Mouse (Mus musculus): Measurements from ENCODE around the gene Spast. TPM values are rescaled to one million over a fixed set of nuclear protein-coding genes. Genes with fewer than 3 reads are reported as not detected.

The Spast gene
- total RNA-seq, 2 experiments from 2014 or later, result 54.2 to 56.3 TPM

- intact Hi-C loops (cut with DNase I), result no loop called here
- DNase-seq (ENCODE audit: low spot score in 2 of 2), result no peak
Observed at GRCm38 (mm10) chr17:74413324-74413723, 74.5 kb downstream of the Spast start.

- intact Hi-C loops (cut with DNase I), result no loop called here
- no peak for DNase-seq (ENCODE audit: low spot score in 2 of 2)
Observed at GRCm38 (mm10) chr17:74414671-74415070, 75.9 kb downstream of the Spast start.

- no peak for DNase-seq (ENCODE audit: low spot score in 2 of 2)
Observed at GRCm38 (mm10) chr17:74416841-74417360, 78.1 kb downstream of the Spast start.

GRCm38 (mm10) chr17:74418171-74418570 lies 79.4 kb downstream of the Spast start:
- DNase-seq (ENCODE audit: low spot score in 2 of 2), result no peak
- intact Hi-C loops (cut with DNase I), result no loop called here

More at GRCm38 (mm10) chr17:74416841-74417360, 78.1 kb downstream of the Spast start:
- intact Hi-C loops (cut with DNase I), result no loop called here

- no peak for DNase-seq (ENCODE audit: low spot score in 2 of 2)
- intact Hi-C loops (cut with DNase I), result no loop called here
Observed at GRCm38 (mm10) chr17:74420656-74421055, 81.9 kb downstream of the Spast start.

- intact Hi-C loops (cut with DNase I), result no loop called here
- no peak for DNase-seq (ENCODE audit: low spot score in 2 of 2)
Observed at GRCm38 (mm10) chr17:74424401-74425005, 85.7 kb downstream of the Spast start.

GRCm38 (mm10) chr17:74430074-74430473 lies 91.3 kb downstream of the Spast start:
- DNase-seq (ENCODE audit: low spot score in 2 of 2), result no peak
- intact Hi-C loops (cut with DNase I), result no loop called here

- DNase-seq (ENCODE audit: low spot score in 2 of 2), result no peak
- intact Hi-C loops (cut with DNase I), result no loop called here
Observed at GRCm38 (mm10) chr17:74431481-74431880, 92.7 kb downstream of the Spast start.

GRCm38 (mm10) chr17:74432631-74433030 lies 93.8 kb downstream of the Spast start:
- intact Hi-C loops (cut with DNase I), result no loop called here
- no peak for DNase-seq (ENCODE audit: low spot score in 2 of 2)

GRCm38 (mm10) chr17:74437762-74438161 lies 99.0 kb downstream of the Spast start:
- intact Hi-C loops (cut with DNase I), result no loop called here
- DNase-seq (ENCODE audit: low spot score in 2 of 2), result no peak

GRCm38 (mm10) chr17:74440486-74440885 lies 101.7 kb downstream of the Spast start:
- intact Hi-C loops (cut with DNase I), result no loop called here
- DNase-seq (ENCODE audit: low spot score in 2 of 2), result no peak

Other genes starting within 250 kb of the Spast start
- 10 to 100 TPM; 38.0 to 53.5 TPM for gene Memo1, start 43.5 kb upstream of the Spast start, total RNA-seq (2021)
- 10 to 100 TPM; 42.1 to 43.4 TPM for gene Dpy30, start 15.0 kb upstream of the Spast start, total RNA-seq (2021)
- gene Slc30a6, start 56.6 kb downstream of the Spast start, total RNA-seq (2021), result 10 to 100 TPM; 12.5 to 18.8 TPM
- gene Nlrc4, start 120.2 kb downstream of the Spast start, total RNA-seq (2021), result under 1 TPM; 0.15 to 0.18 TPM
- gene Yipf4, start 150.5 kb downstream of the Spast start, total RNA-seq (2021), result 10 to 100 TPM; 78.9 to 91.9 TPM
- gene Birc6, start 189.3 kb downstream of the Spast start, total RNA-seq (2021), result 100 to 1,000 TPM; 122 to 148 TPM

Data from left cerebral cortex, postnatal 36 days (tissue).